Mouse (Mus musculus) MEL (cell line): ENCODE measurements at regions not wholly inside any gene's neighbourhood (a gene's known extent, or its start where the extent isn't known, plus 50 kb on each side); places are given as distances from the start of the nearest gene placed in this dataset.

Experiments
- DNase-seq: peaks from one replicate; pipeline ENCODE4 v3.0.0; 2011; ENCODE audit warnings: low read depth, low spot score
- H3K27ac ChIP-seq: 2 replicates; pipeline ENCODE4 v1.5.1; 2012; ENCODE audit warnings: low read depth, mild to moderate bottlenecking, control low read depth, low read length, moderate library complexity; ENCODE audit not compliant: control insufficient read depth
- H3K27me3 ChIP-seq, 2 experiments: fragments of 150-350 bp in 1 of 2; sonication (generic) in 1 of 2; 2 replicates each; pipeline ENCODE4 v1.6.1; 2012; ENCODE audit warnings: low read length in 2 of 2, mild to moderate bottlenecking in 2 of 2, improper control_type of control experiment in 1 of 2, moderate library complexity in 1 of 2; ENCODE audit not compliant: insufficient read depth in 2 of 2, control insufficient read depth in 1 of 2
- H3K36me3 ChIP-seq, 2 experiments: 2 replicates each; pipeline ENCODE4 v1.6.1; 2012 to 2014; ENCODE audit warnings: low read length in 2 of 2, improper control_type of control experiment in 1 of 2, inconsistent platforms in 1 of 2, mild to moderate bottlenecking in 1 of 2; ENCODE audit not compliant: insufficient read depth in 2 of 2, control insufficient read depth in 1 of 2
- H3K4me1 ChIP-seq, 2 experiments: fragments of 150-350 bp in 1 of 2; sonication (generic) in 1 of 2; 2 replicates each; pipeline ENCODE4 v1.6.1; 2012; ENCODE audit warnings: low read length in 2 of 2, improper control_type of control experiment in 1 of 2, mild to moderate bottlenecking in 1 of 2; ENCODE audit not compliant: insufficient read depth in 2 of 2, control insufficient read depth in 1 of 2
- H3K4me3 ChIP-seq, 2 experiments: fragments of 150-350 bp in 1 of 2; sonication (generic) in 1 of 2; 2 replicates each; pipeline ENCODE4 v1.5.1; 2012; ENCODE audit warnings: low read depth in 2 of 2, low read length in 2 of 2, mild to moderate bottlenecking in 2 of 2, moderate library complexity in 2 of 2, control low read depth in 1 of 2, improper control_type of control experiment in 1 of 2; ENCODE audit not compliant: control insufficient read depth in 1 of 2, insufficient read depth in 1 of 2
- H3K79me2 ChIP-seq: 2 replicates; pipeline ENCODE4 v1.6.1; 2012; ENCODE audit warnings: mild to moderate bottlenecking, low read length, moderate library complexity; ENCODE audit not compliant: control insufficient read depth, poor library complexity, insufficient read depth
- H3K9ac ChIP-seq: 2 replicates; pipeline ENCODE4 v1.6.1; 2012; ENCODE audit warnings: low read depth, mild to moderate bottlenecking, control low read depth, low read length, moderate library complexity; ENCODE audit not compliant: control insufficient read depth, poor library complexity, severe bottlenecking
- H3K9me3 ChIP-seq: fragments of 150-350 bp; sonication (generic); replicated peaks from 2 replicates; pipeline ENCODE4 v1.6.1; 2012; ENCODE audit warnings: mild to moderate bottlenecking, low read length, improper control_type of control experiment, moderate library complexity; ENCODE audit not compliant: insufficient read depth
- CHD2 ChIP-seq: IDR thresholded peaks from 2 replicates; pipeline ENCODE4 v1.6.1; 2011; ENCODE audit warnings: low read length, improper control_type of control experiment
- CTCF ChIP-seq, 3 experiments: IDR thresholded peaks in 2 of 3; conservative IDR thresholded peaks in 1 of 3; 2 replicates each; pipeline ENCODE4 v1.5.1; 2011 to 2012; ENCODE audit warnings: low read length in 3 of 3, low read depth in 2 of 3, mild to moderate bottlenecking in 2 of 3, improper control_type of control experiment in 1 of 3, inconsistent platforms in 1 of 3, mixed read lengths in 1 of 3, moderate library complexity in 1 of 3; ENCODE audit not compliant: control insufficient read depth in 1 of 3, insufficient read depth in 1 of 3, poor library complexity in 1 of 3, severe bottlenecking in 1 of 3
- HCFC1 ChIP-seq: IDR thresholded peaks from 2 replicates; pipeline ENCODE4 v1.6.1; 2012; ENCODE audit warnings: low read depth, mild to moderate bottlenecking, inconsistent platforms, low read length, improper control_type of control experiment, moderate library complexity
- MAZ ChIP-seq: IDR thresholded peaks from 2 replicates; pipeline ENCODE4 v1.6.1; 2012; ENCODE audit warnings: low read depth, mild to moderate bottlenecking, inconsistent platforms, low read length, improper control_type of control experiment
- MXI1 ChIP-seq: IDR thresholded peaks from 2 replicates; pipeline ENCODE4 v1.6.1; 2011; ENCODE audit warnings: mild to moderate bottlenecking, low read depth, low read length, improper control_type of control experiment
- MYC ChIP-seq: IDR thresholded peaks from 2 replicates; pipeline ENCODE4 v1.6.1; 2011; ENCODE audit warnings: low read depth, mild to moderate bottlenecking, low read length, improper control_type of control experiment, moderate library complexity
- NELFE ChIP-seq: IDR thresholded peaks from 2 replicates; pipeline ENCODE4 v1.6.1; 2011; ENCODE audit warnings: low read depth, low read length, improper control_type of control experiment
- NRF1 ChIP-seq: IDR thresholded peaks from 2 replicates; pipeline ENCODE4 v1.6.1; 2014; ENCODE audit warnings: low read depth, mild to moderate bottlenecking, inconsistent platforms, low read length, improper control_type of control experiment, moderate library complexity; ENCODE audit not compliant: poor library complexity, insufficient read depth, severe bottlenecking
- RAD21 ChIP-seq: IDR thresholded peaks from 2 replicates; pipeline ENCODE4 v1.6.1; 2011; ENCODE audit warnings: mild to moderate bottlenecking, low read depth, low read length, improper control_type of control experiment
- SMC3 ChIP-seq: IDR thresholded peaks from 2 replicates; pipeline ENCODE4 v1.6.1; 2011; ENCODE audit warnings: low read depth, low read length, improper control_type of control experiment
- TAL1 ChIP-seq: IDR thresholded peaks from 2 replicates; pipeline ENCODE4 v1.6.1; 2012; ENCODE audit warnings: mild to moderate bottlenecking, inconsistent platforms, low read length, moderate library complexity, mixed read lengths
- TBP ChIP-seq: IDR thresholded peaks from 2 replicates; pipeline ENCODE4 v1.8.0; 2011; ENCODE audit warnings: low read depth, low read length, improper control_type of control experiment
- UBTF ChIP-seq: IDR thresholded peaks from 2 replicates; pipeline ENCODE4 v1.6.1; 2012; ENCODE audit warnings: low read depth, mild to moderate bottlenecking, inconsistent platforms, low read length, improper control_type of control experiment, moderate library complexity, borderline replicate concordance; ENCODE audit not compliant: insufficient read depth
- USF1 ChIP-seq: IDR thresholded peaks from 2 replicates; pipeline ENCODE4 v1.6.1; 2014; ENCODE audit warnings: low read depth, mild to moderate bottlenecking, inconsistent platforms, low read length, improper control_type of control experiment, moderate library complexity
- ZKSCAN1 ChIP-seq: IDR thresholded peaks from 2 replicates; pipeline ENCODE4 v1.6.1; 2012; ENCODE audit warnings: low read depth, mild to moderate bottlenecking, inconsistent platforms, low read length, improper control_type of control experiment, moderate library complexity

DNA sequence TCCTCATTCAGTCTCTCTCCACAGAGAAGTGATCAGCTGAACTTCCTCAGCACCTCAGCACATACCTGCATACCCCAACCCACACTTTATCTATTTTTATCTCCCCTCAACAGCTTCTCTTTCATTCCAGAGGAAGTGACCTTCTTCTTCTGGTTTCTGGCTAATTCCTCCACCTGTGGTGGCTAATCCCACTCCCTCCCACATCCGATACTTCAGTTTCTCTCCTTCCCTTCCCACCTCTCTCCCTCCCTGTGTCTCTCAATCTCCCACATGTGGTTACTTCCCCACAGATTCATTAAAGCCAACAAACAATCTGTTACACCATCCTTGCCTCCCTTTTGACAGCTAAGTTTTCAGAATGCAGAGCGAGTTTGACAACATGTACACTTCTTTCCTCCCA, 109.7 kb upstream of the Ell2 start:
- Histone ChIP-seq H3K36me3 (no peaks in the 10 kb centered on the region), H3K79me2 (no peaks in the 10 kb centered on the region), H3K27me3 (no peaks in the 10 kb centered on the region), H3K9ac (no peak overlapping the region), H3K4me1 (no peaks in the 10 kb centered on the region), H3K9me3 (no peaks in the 10 kb centered on the region), H3K4me3 (no peak overlapping the region), H3K27ac (no peak overlapping the region)
- no peak for DNase-seq
- no peak for TF ChIP-seq TAL1
- TF ChIP-seq MXI1, result no peak
- no peak for TF ChIP-seq CHD2
- TF ChIP-seq NELFE, result no peak
- no peak for TF ChIP-seq UBTF

DNA sequence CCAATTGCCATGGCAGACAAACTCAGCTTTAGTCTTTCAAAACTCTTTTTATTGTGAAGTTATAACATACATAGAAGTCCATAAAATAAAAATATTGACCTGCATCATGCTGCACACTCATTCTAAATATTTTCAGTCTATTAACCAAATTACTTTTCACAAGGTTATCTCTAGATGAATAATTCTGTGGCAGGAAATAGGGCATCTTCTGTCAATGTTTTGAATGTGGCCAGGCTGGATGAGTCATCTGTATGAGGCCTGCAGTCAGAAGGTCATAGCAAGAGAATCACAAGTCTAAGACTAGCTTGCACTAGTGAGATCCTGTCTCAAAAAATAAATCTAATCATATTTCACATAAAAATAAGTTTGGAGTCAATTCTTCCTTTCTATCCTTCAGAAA, 108.4 kb upstream of the Ell2 start:
- no peaks in the 10 kb centered on the region for H3K27me3 ChIP-seq
- no peak overlapping the region for H3K27ac ChIP-seq
- no peak for TF ChIP-seq RAD21
- TF ChIP-seq MYC, result no peak
- TF ChIP-seq MAZ, result no peak
- no peak for TF ChIP-seq ZKSCAN1
- TF ChIP-seq HCFC1, result no peak
- TF ChIP-seq, all 39 proteins: peak for 0
- H3K9me3 ChIP-seq, result no peaks in the 10 kb centered on the region
- no peaks in the 10 kb centered on the region for H3K36me3 ChIP-seq
- no peak overlapping the region for H3K4me3 ChIP-seq
- no peaks in the 10 kb centered on the region for H3K4me1 ChIP-seq
- H3K9ac ChIP-seq, result no peak overlapping the region
- no peaks in the 10 kb centered on the region for H3K79me2 ChIP-seq
- DNase-seq, result no peak

DNA sequence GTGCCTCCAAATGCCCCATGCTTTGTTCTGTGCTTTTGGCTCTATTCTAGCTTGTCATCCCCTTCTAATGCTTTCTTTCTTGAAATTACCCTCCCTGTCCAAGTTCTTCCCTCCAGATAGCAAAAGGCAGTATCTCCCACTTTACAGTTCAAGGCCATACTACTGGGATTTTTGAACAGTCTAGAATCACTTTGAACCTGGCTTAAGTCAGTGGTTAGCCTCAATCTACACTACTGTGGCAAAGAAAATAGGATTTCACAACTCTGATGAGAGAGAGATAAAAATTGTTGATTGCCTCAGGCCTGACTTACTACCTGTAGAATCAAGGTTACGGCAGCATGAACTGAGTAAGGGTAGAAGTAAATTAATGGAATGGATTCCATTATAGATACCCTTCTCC, 107.9 kb upstream of the Ell2 start:
- H3K27ac ChIP-seq, result no peak overlapping the region

More for the DNA sequence above, 107.9 kb upstream of the Ell2 start:
- Histone ChIP-seq H3K4me1 (no peaks in the 10 kb centered on the region), H3K9ac (no peak overlapping the region), H3K4me3 (no peak overlapping the region)
- TF ChIP-seq SMC3 (no peak), CTCF (IDR thresholded peaks at IDR 0.05 in 2 of 3, conservative IDR thresholded peaks at IDR 0.05 in 1 of 3; ENCODE audit: control insufficient read depth in 1 of 3, insufficient read depth in 1 of 3, low read depth in 2 of 3, low read length in 3 of 3, poor library complexity in 1 of 3, severe bottlenecking in 1 of 3) (no peak), CHD2 (no peak), TBP (no peak), USF1 (no peak), MXI1 (no peak), NRF1 (no peak)
- TF ChIP-seq, all 39 proteins: peak for 0
- Histone ChIP-seq H3K27me3 (no peaks in the 10 kb centered on the region), H3K36me3 (no peaks in the 10 kb centered on the region), H3K79me2 (no peaks in the 10 kb centered on the region), H3K9me3 (no peaks in the 10 kb centered on the region)
- DNase-seq, result no peak
